Mouse (Mus musculus) heart, postnatal 0 days (tissue): ENCODE data around the gene Engase.

Experiments used
- CTCF ChIP-seq: IDR thresholded peaks from 2 replicates; pipeline ENCODE4 v1.5.1; 2016; ENCODE audit warnings: antibody characterized with exemption, control low read depth, low read depth
- EP300 ChIP-seq: IDR thresholded peaks from 2 replicates; pipeline ENCODE4 v1.6.1; 2016; ENCODE audit warnings: antibody characterized with exemption, low read depth

- TF ChIP-seq CTCF (no peak), EP300 (no peak)
Observed at GRCm38 (mm10) chr11:118503418-118504179, 27.0 kb downstream of the Engase start.
